Mouse (Mus musculus) thymus, postnatal 25 days (tissue): ENCODE data around the gene Spin2g.
"Not testable (repeated sequence)": the region's sequence is repeated elsewhere in the genome, so short reads cannot be mapped to it uniquely, and the experiment has no call there.

Experiments
- DNase-seq: peaks from one replicate; pipeline ENCODE4 v3.0.0; 2022

Gene Spin2g

GRCm38 (mm10) chrX:34238633-34239032 is at the start of gene Spin2g:
Gene Spin2g (minus strand): TSS chrX:34238733.
- not testable (repeated sequence) for DNase-seq
